Mouse (Mus musculus) lung, embryonic 14.5 days (tissue): Measurements from ENCODE around the gene Gins3. TPM values are rescaled to one million over a fixed set of nuclear protein-coding genes. Genes with fewer than 3 reads are reported as not detected.
"Not testable (repeated sequence)": the region's sequence is repeated elsewhere in the genome, so short reads cannot be mapped to it uniquely, and the experiment has no call there.

Experiments used
- ATAC-seq: fragments of 200-750 bp; cut with Nextera tagmentation; 2 replicates; pipeline ENCODE4 v1.8.0; 2017; ENCODE audit warnings: mild to moderate bottlenecking, moderate TSS enrichment, moderate library complexity; ENCODE audit not compliant: insufficient read depth
- DNase-seq: peaks from one replicate; pipeline ENCODE4 v3.0.0-alpha.2; 2015
- H3K27ac ChIP-seq: fragments of 300-500 bp; sonication (generic); 2 replicates; pipeline ENCODE4 v1.5.1; 2014; ENCODE audit warnings: low read depth, mild to moderate bottlenecking, moderate library complexity
- H3K27me3 ChIP-seq: fragments of 300-500 bp; sonication (generic); 2 replicates; pipeline ENCODE4 v1.6.1; 2014; ENCODE audit warnings: low read length, control low read depth; ENCODE audit not compliant: insufficient read depth
- H3K36me3 ChIP-seq: fragments of 300-500 bp; sonication (generic); 2 replicates; pipeline ENCODE4 v1.6.1; 2014; ENCODE audit warnings: control low read depth; ENCODE audit not compliant: insufficient read depth
- H3K4me1 ChIP-seq: fragments of 300-500 bp; sonication (generic); 2 replicates; pipeline ENCODE4 v1.6.1; 2014; ENCODE audit warnings: antibody characterized with exemption, control low read depth; ENCODE audit not compliant: insufficient read depth
- H3K4me2 ChIP-seq: fragments of 300-500 bp; sonication (generic); 2 replicates; pipeline ENCODE4 v1.6.1; 2014; ENCODE audit warnings: mild to moderate bottlenecking
- H3K4me3 ChIP-seq: fragments of 300-500 bp; sonication (generic); 2 replicates; pipeline ENCODE4 v1.5.1; 2014; ENCODE audit warnings: low read depth, low read length
- H3K9ac ChIP-seq: fragments of 300-500 bp; sonication (generic); 2 replicates; pipeline ENCODE4 v1.6.1; 2014
- H3K9me3 ChIP-seq: fragments of 300-500 bp; sonication (generic); 2 replicates; pipeline ENCODE4 v1.6.1; 2016; ENCODE audit warnings: low read depth, low read length, control low read depth
- CTCF ChIP-seq: IDR thresholded peaks from 2 replicates; pipeline ENCODE4 v1.5.1; 2016; ENCODE audit warnings: antibody characterized with exemption, low read depth
- WGBS: fragments of 180-500 bp; shearing (Covaris S2); extraction: QIAGEN DNeasy Blood & Tissue Kit; methylation state at CpG from one replicate; pipeline ENCODE4 v1.1.7; 2014; 5-methylcytosine and 5-hydroxymethylcytosine counted together
- polyA plus RNA-seq: library from polyadenylated mRNA; unstranded; fragments of >200 nt; fragmentation: Nextera tagmentation; extraction: Ambion mirVana; gene quantifications from 2 replicates; pipeline ENCODE4 v1.2.1, GENCODE M21; 2014

Gene Gins3
- polyA plus RNA-seq, 1 experiment from 2014 or later: 26.5 TPM

- no peak overlapping the region for H3K4me2 ChIP-seq
- no peak for ATAC-seq
- no peaks in the 10 kb centered on the region for H3K4me1 ChIP-seq
- no peak overlapping the region for H3K4me3 ChIP-seq
- TF ChIP-seq CTCF: no peak
- no peaks in the 10 kb centered on the region for H3K9me3 ChIP-seq
- H3K27me3 ChIP-seq: no peaks in the 10 kb centered on the region
- H3K27ac ChIP-seq: no peak overlapping the region
- DNase-seq: no peak
- no peaks in the 10 kb centered on the region for H3K36me3 ChIP-seq
- 58% methylated on average over 7 of the region's 7 CpGs for WGBS
- no peak overlapping the region for H3K9ac ChIP-seq
Measured at GRCm38 (mm10) chr8:95662885-95663598, 29.8 kb downstream of the Gins3 start.

GRCm38 (mm10) chr8:95663599-95663949 lies 30.3 kb downstream of the Gins3 start:
- Histone ChIP-seq H3K27ac (no peak overlapping the region), H3K9ac (no peak overlapping the region), H3K36me3 (no peaks in the 10 kb centered on the region), H3K4me3 (no peak overlapping the region), H3K27me3 (no peaks in the 10 kb centered on the region), H3K9me3 (no peaks in the 10 kb centered on the region), H3K4me2 (no peak overlapping the region), H3K4me1 (no peaks in the 10 kb centered on the region)
- 34% methylated on average over 4 of the region's 4 CpGs for WGBS
- 0 out of 2 replicates have a peak, but pooled peaks have one; percentile 38 for ATAC-seq
- peak; percentile 6 for DNase-seq
- TF ChIP-seq CTCF: no peak

GRCm38 (mm10) chr8:95665813-95666452 lies 32.7 kb downstream of the Gins3 start:
- not testable (repeated sequence) for H3K4me2 ChIP-seq, H3K27ac ChIP-seq, H3K27me3 ChIP-seq, H3K4me1 ChIP-seq, DNase-seq, H3K4me3 ChIP-seq, ATAC-seq, H3K9me3 ChIP-seq, H3K9ac ChIP-seq, H3K36me3 ChIP-seq
- 83% methylated on average over 11 of the region's 11 CpGs for WGBS

GRCm38 (mm10) chr8:95668163-95668958 lies 35.1 kb downstream of the Gins3 start:
- no peaks in the 10 kb centered on the region for H3K27me3 ChIP-seq
- no peaks in the 10 kb centered on the region for H3K4me1 ChIP-seq
- no peak overlapping the region for H3K4me3 ChIP-seq
- no peak for TF ChIP-seq CTCF
- H3K9me3 ChIP-seq: no peaks in the 10 kb centered on the region
- no peak overlapping the region for H3K9ac ChIP-seq
- H3K27ac ChIP-seq: no peak overlapping the region
- no peak overlapping the region for H3K4me2 ChIP-seq
- ATAC-seq: no peak
- 34% methylated on average over 8 of the region's 8 CpGs for WGBS
- H3K36me3 ChIP-seq: no peaks in the 10 kb centered on the region
- DNase-seq: no peak

GRCm38 (mm10) chr8:95669967-95670366 lies 36.7 kb downstream of the Gins3 start:
- no peaks in the 10 kb centered on the region for H3K4me1 ChIP-seq
- 78% methylated on average over 2 of the region's 2 CpGs for WGBS
- DNase-seq (no peak), ATAC-seq (no peak)
- H3K9ac ChIP-seq: no peak overlapping the region
- no peak overlapping the region for H3K27ac ChIP-seq
- H3K4me3 ChIP-seq: no peak overlapping the region
- no peaks in the 10 kb centered on the region for H3K36me3 ChIP-seq
- peaks cover 5% of the 10 kb centered on the region; the same call in 1 of the 2 replicates for H3K27me3 ChIP-seq
- TF ChIP-seq CTCF: no peak
- H3K9me3 ChIP-seq: no peaks in the 10 kb centered on the region
- no peak overlapping the region for H3K4me2 ChIP-seq

- no peak for ATAC-seq
- Histone ChIP-seq H3K27me3 (peaks cover 22% of the 10 kb centered on the region), H3K4me1 (no peaks in the 10 kb centered on the region), H3K27ac (no peak overlapping the region), H3K4me2 (no peak overlapping the region), H3K36me3 (no peaks in the 10 kb centered on the region), H3K9ac (no peak overlapping the region), H3K4me3 (no peak overlapping the region), H3K9me3 (no peaks in the 10 kb centered on the region)
- 76% methylated on average over 6 of the region's 6 CpGs for WGBS
- no peak for DNase-seq
- no peak for TF ChIP-seq CTCF
Measured at GRCm38 (mm10) chr8:95671861-95672260, 38.6 kb downstream of the Gins3 start.

GRCm38 (mm10) chr8:95672811-95673210 lies 39.6 kb downstream of the Gins3 start:
- TF ChIP-seq CTCF: no peak
- Histone ChIP-seq H3K27ac (no peak overlapping the region), H3K4me3 (no peak overlapping the region), H3K36me3 (no peaks in the 10 kb centered on the region), H3K9me3 (no peaks in the 10 kb centered on the region), H3K9ac (no peak overlapping the region), H3K4me1 (no peaks in the 10 kb centered on the region), H3K27me3 (peaks cover 32% of the 10 kb centered on the region), H3K4me2 (no peak overlapping the region)
- ATAC-seq: no peak
- DNase-seq: no peak
- 65% methylated on average over 5 of the region's 5 CpGs for WGBS
